ENCODE assay signal across 8 mouse cellular contexts in the genomic region with DNA sequence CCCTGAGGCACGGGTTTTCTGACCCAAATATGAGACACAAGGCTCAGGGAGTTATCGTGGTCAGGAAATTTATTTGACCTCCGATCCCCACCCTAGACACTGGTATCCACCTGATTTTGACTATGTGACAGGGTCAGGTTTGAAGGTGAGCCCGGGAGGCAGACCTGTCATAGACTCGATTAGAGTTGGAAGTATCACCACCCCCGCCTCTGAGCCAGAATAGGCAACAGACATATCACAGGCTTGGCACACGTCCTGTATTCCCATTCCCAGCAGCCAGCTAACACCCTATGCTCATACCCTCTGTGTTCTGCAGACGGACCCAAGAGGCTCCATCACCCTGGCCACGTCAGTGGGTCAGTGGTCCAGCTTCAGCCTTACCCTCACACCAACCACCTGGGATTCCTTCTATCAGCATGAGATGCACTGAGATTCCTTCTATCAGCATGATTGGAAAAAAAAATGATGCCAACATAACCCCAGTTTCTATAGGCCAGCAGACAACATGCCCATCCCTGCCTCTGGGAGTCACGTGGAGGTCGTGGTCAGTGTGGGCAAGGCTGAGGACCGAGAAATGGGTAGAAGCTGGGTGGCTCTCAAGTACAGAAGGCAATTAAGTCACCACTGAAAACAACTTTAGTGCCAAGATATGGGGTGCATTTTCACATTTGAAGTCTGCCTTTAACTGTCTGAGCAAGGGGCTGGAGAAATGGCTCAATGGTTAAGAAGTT. TPM values are rescaled to one million over a fixed set of nuclear protein-coding genes. Genes with fewer than 3 reads are reported as not detected.
DNase-seq lines count a peak whose midpoint lies in the region; ATAC-seq lines count a peak whose summit lies in the region.

No protein-coding gene starts in this region.

- peaks cover 14% of the 10 kb centered on the region for H3K4me1 ChIP-seq in heart, embryonic 16.5 days (ENCODE audit: control insufficient read depth, insufficient read depth, low read length)
- peaks cover 9% of the 10 kb centered on the region for H3K4me1 ChIP-seq in limb, embryonic 15.5 days

- H3K9ac ChIP-seq in heart, embryonic 16.5 days (ENCODE audit: low read length): peak overlapping the region; percentile 50
- H3K9ac ChIP-seq in limb, embryonic 15.5 days: no peak overlapping the region

- peaks cover 2% of the 10 kb centered on the region; the same call in 1 of the 2 replicates for H3K9me3 ChIP-seq in heart, embryonic 16.5 days (replicated peaks; ENCODE audit: control insufficient read depth, low read length)
- H3K9me3 ChIP-seq in limb, embryonic 15.5 days: no peaks in the 10 kb centered on the region

- peak; percentile 46 to 74 for DNase-seq in frontal cortex, adult 2 months (ENCODE audit: extremely low spot score in 1 of 2, low spot score in 1 of 2)
- no peak for DNase-seq in frontal cortex, postnatal 14 days (ENCODE audit: low spot score in 2 of 2)
- DNase-seq in MN1 (ENCODE audit: low spot score): peak; percentile 65
- DNase-seq in spleen, adult 12 weeks (ENCODE audit: low spot score): no peak
- DNase-seq in ovary, adult 18-20 months (ENCODE audit: low spot score): no peak
- no peak for DNase-seq in c-Kit-positive CD71-positive TER-119-positive erythroid progenitor cells, embryonic 14.5 days (ENCODE audit: low spot score)

- 45% methylated on average over 12 of the region's 12 CpGs for WGBS in heart, embryonic 16.5 days
- 61% methylated on average over 12 of the region's 12 CpGs for WGBS in limb, embryonic 15.5 days

- no peak; the same call in 1 of the 2 replicates for ATAC-seq in heart, embryonic 16.5 days (replicated peaks; ENCODE audit: extremely low read depth, insufficient read depth, low FRiP score)
- ATAC-seq in limb, embryonic 15.5 days (ENCODE audit: insufficient number of reproducible peaks, low FRiP score, low TSS enrichment, low read depth): no peak

- H3K27ac ChIP-seq in heart, embryonic 16.5 days (ENCODE audit: low read length): peak overlapping the region; percentile 6
- H3K27ac ChIP-seq in limb, embryonic 15.5 days: no peak overlapping the region

- H3K27me3 ChIP-seq in heart, embryonic 16.5 days (ENCODE audit: control insufficient read depth, insufficient read depth, low read length): peaks cover 24% of the 10 kb centered on the region
- peaks cover 61% of the 10 kb centered on the region for H3K27me3 ChIP-seq in limb, embryonic 15.5 days

- peak overlapping the region; percentile 47 for H3K4me3 ChIP-seq in heart, embryonic 16.5 days (ENCODE audit: low read length)
- peak overlapping the region; percentile 35; the same call in 1 of the 2 replicates for H3K4me3 ChIP-seq in limb, embryonic 15.5 days

- H3K4me2 ChIP-seq in heart, embryonic 16.5 days (ENCODE audit: low read depth, low read length): peak overlapping the region; percentile 71
- peak overlapping the region; percentile 63 for H3K4me2 ChIP-seq in limb, embryonic 15.5 days

- no peaks in the 10 kb centered on the region for H3K36me3 ChIP-seq in heart, embryonic 16.5 days (ENCODE audit: control insufficient read depth, insufficient read depth)
- H3K36me3 ChIP-seq in limb, embryonic 15.5 days: no peaks in the 10 kb centered on the region

RNA-seq across cellular contexts. Expression of gene Cdr2l, which starts 6.9 kb away (rescaled TPM):
- polyA plus RNA-seq in frontal cortex, adult 2 months (2012; rRNA removed): 22.7 and 23.1 TPM in 2 replicates
- 7.0 and 7.5 TPM in 2 replicates for polyA plus RNA-seq in heart, embryonic 16.5 days (2015; fragmentation: Nextera tagmentation; extraction: Ambion mirVana)
- polyA plus RNA-seq in limb, embryonic 15.5 days (2015; fragmentation: Nextera tagmentation; extraction: Ambion mirVana): 9.2 and 10.8 TPM in 2 replicates

RNA-seq across cellular contexts. Expression of gene Hid1, which starts 7.3 kb away (rescaled TPM):
- 97.9 and 106 TPM in 2 replicates for polyA plus RNA-seq in frontal cortex, adult 2 months (2012; rRNA removed)
- polyA plus RNA-seq in heart, embryonic 16.5 days (2015; fragmentation: Nextera tagmentation; extraction: Ambion mirVana): 8.5 and 9.2 TPM in 2 replicates
- polyA plus RNA-seq in limb, embryonic 15.5 days (2015; fragmentation: Nextera tagmentation; extraction: Ambion mirVana): 3.8 and 3.9 TPM in 2 replicates

RNA-seq across cellular contexts. Expression of gene Mrpl58, which starts 28.7 kb away (rescaled TPM):
- polyA plus RNA-seq in frontal cortex, adult 2 months (2012; rRNA removed): 129 and 134 TPM in 2 replicates
- 175 and 179 TPM in 2 replicates for polyA plus RNA-seq in heart, embryonic 16.5 days (2015; fragmentation: Nextera tagmentation; extraction: Ambion mirVana)
- polyA plus RNA-seq in limb, embryonic 15.5 days (2015; fragmentation: Nextera tagmentation; extraction: Ambion mirVana): 141 and 142 TPM in 2 replicates

RNA-seq across cellular contexts. Expression of gene Otop3, which starts 40.3 kb away (rescaled TPM):
- polyA plus RNA-seq in frontal cortex, adult 2 months (2012; rRNA removed): 0.30 and 0.34 TPM in 2 replicates
- not detected in 2 replicates for polyA plus RNA-seq in heart, embryonic 16.5 days (2015; fragmentation: Nextera tagmentation; extraction: Ambion mirVana)
- polyA plus RNA-seq in limb, embryonic 15.5 days (2015; fragmentation: Nextera tagmentation; extraction: Ambion mirVana): 0.10 and 0.11 TPM in 2 replicates

RNA-seq across cellular contexts. Expression of gene Atp5h, which starts 44.9 kb away (rescaled TPM):
- 785 and 842 TPM in 2 replicates for polyA plus RNA-seq in frontal cortex, adult 2 months (2012; rRNA removed)
- 1,945 and 2,019 TPM in 2 replicates for polyA plus RNA-seq in heart, embryonic 16.5 days (2015; fragmentation: Nextera tagmentation; extraction: Ambion mirVana)
- 766 and 816 TPM in 2 replicates for polyA plus RNA-seq in limb, embryonic 15.5 days (2015; fragmentation: Nextera tagmentation; extraction: Ambion mirVana)

Comparison
In these comparisons a context has a peak if more than half of its experiments do, and no peak if none do; other contexts are left out.
1. DNase-seq: peak in frontal cortex, adult 2 months (2 of 2) and MN1 (single experiment); none in frontal cortex, postnatal 14 days (0 of 2), spleen, adult 12 weeks (single experiment), ovary, adult 18-20 months (single experiment) and c-Kit-positive CD71-positive TER-119-positive erythroid progenitor cells, embryonic 14.5 days (single experiment).